Mouse (Mus musculus) CD8-positive naive resting alpha-beta T cell, adult 2 months (primary cell): ENCODE data around the gene Peg3.

Experiments used
- DNase-seq, 2 experiments: peaks; one replicate each; pipeline ENCODE4 v3.0.0; 2022; ENCODE audit warnings: low read depth in 2 of 2, low spot score in 2 of 2

Gene Peg3

GRCm38 (mm10) chr7:6727351-6728121 lies 2.7 kb downstream of the Peg3 start:
- DNase-seq: no peak

DNA sequence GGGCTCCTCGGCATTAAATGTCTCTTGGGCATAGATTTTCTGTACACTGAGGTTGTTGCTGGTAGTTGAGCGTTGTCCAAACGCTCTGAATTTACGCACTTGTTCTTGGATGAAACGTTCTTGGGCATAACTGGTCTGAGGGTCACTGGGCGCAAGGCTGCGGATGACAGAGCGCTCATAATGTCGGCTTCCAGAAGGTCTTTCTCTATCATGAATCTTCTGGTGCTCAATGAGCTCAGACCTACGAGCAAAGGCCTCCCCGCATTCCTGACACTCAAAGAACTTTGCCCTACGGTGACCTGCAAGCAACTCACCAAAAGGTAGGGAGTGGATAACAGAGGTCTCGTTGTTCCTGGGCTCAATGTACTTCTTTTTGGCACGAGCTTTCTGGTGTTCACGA lies 20.8 kb downstream of the Peg3 start:
- DNase-seq: no peak

- DNase-seq: no peak
These were observed 21.6 kb downstream of the Peg3 start for GRCm38 (mm10) chr7:6708451-6709180.

- no peak for DNase-seq
These were observed 22.7 kb downstream of the Peg3 start for GRCm38 (mm10) chr7:6707416-6708015.

DNA sequence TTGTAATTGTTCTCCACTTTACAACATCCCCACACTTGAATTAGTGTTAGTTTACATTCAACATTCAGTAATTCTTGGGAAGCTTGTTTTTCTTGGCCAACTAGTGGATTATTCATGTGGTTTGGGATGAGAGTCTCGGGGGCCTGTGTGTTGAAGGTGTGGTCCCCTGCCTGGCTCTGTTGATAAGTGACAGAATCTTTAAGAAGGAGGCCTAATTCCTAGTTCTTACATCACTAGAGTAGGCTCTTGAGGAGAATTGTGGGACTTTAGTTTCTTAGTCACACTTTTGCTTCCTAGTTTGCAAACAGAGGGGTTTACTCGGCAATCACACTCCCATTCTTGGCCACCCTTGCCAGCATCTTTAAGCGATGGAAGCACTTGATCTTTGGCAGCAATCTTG lies 31.0 kb downstream of the Peg3 start:
- no peak for DNase-seq

DNA sequence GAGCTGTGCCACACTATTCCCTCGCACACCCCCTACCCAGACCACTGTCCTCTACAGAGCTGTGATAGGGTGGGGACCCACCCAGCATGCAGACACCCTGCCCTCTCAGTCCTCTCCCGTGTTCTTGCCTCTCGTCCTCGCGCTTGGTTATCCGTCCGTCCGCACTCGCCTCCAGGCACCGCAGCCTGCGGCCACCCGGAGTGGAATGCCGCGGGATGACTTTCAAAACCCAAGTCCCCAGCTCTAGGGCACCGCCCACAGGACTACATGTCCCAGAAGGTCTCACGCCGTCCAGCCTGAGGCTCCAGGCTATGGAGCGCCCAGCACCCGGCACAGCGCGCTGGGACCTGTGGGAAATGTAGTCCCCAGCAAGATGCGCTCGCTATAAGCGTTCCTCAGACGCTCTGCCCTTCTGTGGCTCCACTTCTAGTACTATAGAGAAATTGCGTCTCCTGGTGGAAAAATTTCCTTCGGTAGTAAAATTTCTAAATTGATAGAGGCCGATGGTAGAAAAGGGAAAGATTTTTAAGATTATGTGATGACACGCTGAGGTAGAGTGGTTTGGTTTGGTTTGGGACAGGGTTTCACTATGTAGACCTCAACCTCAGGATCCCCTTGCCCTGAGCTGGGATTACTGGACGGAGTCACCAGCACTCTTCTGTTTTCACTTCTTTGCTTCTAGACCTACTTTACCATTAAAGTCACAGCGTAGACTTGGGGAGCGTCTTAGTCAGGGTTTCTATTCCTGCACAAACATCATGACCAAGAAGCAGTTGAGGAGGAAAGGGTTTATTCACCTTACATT lies 33.8 kb downstream of the Peg3 start, which contains the start of gene Zim1:
Gene Zim1, minus strand, starts transcription at position 210 of the 805 bp plus-strand sequence.
- no peak for DNase-seq

DNA sequence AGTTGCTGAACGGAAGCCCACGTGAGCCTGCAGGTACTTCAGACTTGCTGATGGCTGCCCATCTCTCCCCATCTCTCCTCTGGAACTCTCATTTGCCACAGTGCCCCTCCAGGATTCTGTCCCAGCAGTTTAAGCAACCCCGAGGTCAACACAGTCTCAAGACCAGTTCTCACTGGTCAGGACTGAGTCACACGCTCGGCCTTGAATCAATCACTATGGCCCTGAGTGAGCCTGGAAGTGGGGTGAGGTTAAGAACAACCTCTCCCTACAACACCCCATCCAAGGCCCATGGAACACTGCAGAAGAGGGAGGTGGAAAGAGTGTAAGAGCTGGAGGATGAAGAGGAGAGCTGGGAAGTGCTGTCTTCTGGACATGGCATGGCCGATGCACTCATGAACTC lies 44.7 kb downstream of the Peg3 start:
- DNase-seq: no peak

- no peak for DNase-seq
These were observed 63.5 kb downstream of the Peg3 start for GRCm38 (mm10) chr7:6666726-6667125.

DNA sequence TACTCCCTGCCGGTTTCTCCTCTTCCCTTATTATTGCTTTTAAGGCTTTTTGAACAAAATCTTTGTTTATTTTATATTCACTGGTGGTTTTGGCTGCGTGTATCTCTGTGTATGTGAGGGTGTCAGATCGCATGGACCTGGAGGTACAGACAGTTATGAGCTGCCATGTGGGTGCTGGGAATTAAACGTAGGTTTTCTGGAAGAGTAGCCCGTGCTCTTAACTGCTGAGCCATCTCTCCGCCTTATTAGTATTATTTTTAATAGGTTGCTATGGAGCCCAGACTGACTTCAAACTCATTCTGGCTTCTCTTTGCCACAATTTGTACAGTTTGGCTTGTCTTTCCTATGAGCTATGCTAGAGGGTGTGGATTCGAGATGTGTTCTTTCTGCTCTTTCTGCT lies 66.8 kb downstream of the Peg3 start:
- no peak for DNase-seq

DNA sequence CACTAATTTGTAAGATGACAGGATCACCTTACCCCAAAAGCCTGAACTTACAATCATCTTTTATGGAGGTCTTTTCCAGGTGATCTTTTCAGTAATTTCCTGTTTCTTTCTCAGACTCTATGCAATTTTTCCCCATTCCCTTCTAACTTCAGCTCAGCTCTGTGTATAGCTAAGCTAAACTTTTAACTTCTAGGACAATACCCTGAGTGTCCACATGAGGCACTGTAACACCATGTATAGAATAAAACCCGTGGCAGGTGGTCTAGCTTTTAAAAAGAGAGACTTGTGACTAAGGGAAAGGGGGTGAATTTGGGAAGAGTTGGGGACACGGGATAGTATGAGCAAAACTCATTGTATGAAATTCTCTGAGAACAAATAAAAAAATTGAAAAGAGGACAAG lies 70.6 kb downstream of the Peg3 start:
- DNase-seq: no peak

GRCm38 (mm10) chr7:6658606-6659005 lies 71.6 kb downstream of the Peg3 start:
- DNase-seq: no peak
